Mouse (Mus musculus) gastrocnemius, postnatal 25 days (tissue): ENCODE measurements at regions not wholly inside any gene's neighbourhood (a gene's known extent, or its start where the extent isn't known, plus 50 kb on each side); places are given as distances from the start of the nearest gene placed in this dataset.
"Not testable (repeated sequence)": the region's sequence is repeated elsewhere in the genome, so short reads cannot be mapped to it uniquely, and the experiment has no call there.

Source experiments
- DNase-seq: peaks from one replicate; pipeline ENCODE4 v3.0.0; 2022

DNA sequence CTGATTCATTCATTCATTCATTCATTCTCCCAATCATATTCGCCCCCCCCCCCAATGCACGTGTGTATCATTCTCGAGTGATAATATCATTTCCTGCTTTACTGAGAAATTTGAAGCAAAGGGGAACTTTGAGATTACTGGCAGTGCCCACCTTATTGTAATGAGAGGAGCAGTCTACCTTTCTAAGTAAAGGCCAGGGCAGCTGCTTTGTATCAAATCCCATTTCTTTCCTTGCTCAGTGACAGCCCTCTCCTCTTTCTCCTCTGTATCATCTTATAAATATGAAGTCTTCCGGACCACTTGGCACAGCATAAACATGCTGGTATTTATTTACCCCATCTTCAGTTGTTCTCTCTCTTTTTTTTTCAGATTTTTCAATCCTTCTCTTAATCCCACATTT, 139.1 kb upstream of the Tacstd2 start:
- not testable (repeated sequence) for DNase-seq

DNA sequence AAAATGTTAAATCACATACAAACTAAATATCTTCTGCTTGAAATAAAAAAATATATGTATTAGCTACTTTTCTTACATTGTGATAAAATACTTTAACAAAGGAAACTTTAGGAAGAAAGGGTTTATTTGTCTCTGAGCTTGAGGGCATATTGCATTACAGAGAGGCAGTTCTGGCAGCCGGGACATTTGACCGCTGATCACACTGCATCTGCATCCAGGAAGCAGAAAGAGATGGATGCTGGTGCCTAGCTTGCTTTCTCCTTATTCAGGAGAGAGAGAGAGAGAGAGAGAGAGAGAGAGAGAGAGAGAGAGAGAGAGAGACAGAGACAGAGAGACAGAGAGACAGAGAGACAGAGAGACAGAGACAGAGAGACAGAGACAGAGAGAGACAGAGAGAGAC, 137.7 kb upstream of the Tacstd2 start:
- DNase-seq: not testable (repeated sequence)

DNA sequence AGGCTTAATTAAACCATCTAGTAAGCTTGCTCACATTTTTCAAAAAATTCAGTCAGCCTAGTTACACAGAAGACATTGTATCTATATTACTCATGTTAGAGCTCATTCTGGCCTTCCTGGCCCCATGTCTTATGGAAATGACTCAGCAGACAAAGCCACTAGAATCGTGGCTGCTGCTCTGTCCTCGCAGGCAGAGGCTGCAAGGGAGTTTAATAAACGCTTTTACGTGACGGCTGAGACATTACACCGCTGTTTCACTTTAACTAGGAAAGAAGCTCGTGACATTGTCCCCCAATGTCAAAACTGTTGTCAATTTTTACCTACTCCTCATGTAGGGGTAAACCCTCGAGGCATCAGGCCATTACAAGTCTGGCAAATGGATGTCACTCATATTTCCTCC, 132.5 kb upstream of the Tacstd2 start:
- not testable (repeated sequence) for DNase-seq

DNA sequence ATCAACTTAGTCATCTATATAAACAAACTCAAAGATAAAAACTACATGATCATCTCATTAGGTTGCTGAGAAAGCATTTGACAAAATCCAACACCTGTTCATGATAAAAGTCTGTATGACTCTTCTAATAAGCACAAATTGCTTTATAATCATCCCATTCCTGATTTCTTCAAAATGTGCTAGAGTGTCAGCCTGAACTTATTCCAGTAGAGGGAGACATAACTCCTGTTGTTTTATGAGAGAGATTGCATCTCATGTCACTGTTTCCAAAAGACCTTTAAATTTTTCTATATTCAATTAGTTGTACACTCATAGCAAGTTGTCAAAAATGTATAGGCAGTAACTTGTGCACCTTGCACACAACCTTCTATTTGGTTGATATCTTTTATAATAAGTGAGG, 96.0 kb upstream of the Tacstd2 start:
- DNase-seq: no peak

DNA sequence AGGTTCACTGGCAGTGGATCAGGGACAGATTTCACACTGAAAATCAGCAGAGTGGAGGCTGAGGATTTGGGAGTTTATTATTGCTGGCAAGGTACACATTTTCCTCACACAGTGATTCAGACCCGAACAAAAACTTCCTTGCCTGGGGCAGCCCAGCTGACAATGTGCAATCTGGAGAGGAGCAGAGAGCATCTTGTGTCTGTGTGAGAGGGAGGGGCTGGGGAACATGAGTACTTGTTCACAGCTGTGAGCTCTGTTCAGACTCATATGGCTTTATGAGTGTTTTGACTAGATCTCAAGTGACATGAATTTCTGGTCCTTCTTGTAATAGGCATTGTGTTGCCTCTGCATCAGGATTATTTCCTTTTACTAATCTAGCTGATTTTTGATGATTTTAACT, 74.8 kb upstream of the Tacstd2 start:
- DNase-seq: no peak

DNA sequence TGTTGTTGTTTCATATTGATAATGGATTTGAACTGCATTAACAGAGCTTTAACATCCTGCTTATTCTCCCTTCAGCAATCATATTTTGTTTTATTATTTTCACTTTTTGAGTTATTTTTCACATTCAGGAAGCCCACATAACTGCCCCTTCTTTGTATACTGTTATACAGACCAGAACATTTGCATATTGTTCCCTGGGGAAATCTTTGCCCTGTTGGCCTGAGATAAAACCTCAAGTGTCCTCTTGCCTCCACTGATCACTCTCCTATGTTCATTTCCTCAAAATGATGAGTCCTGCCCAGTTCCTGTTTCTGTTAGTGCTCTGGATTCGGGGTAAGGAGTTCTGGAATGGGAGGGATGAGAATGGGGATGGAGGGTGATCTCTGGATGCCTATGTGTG, 73.9 kb upstream of the Tacstd2 start:
- DNase-seq: not testable (repeated sequence)
